Mouse (Mus musculus) small intestine, adult 2 months (tissue): ENCODE results near the gene Olfr172. TPM values are rescaled to one million over a fixed set of nuclear protein-coding genes. Genes with fewer than 3 reads are reported as not detected.

Source experiments
- H3K27ac ChIP-seq: fragments of 200-500 bp; 2 replicates; pipeline ENCODE4 v1.5.1; 2012; ENCODE audit warnings: low read depth, low read length, control low read depth, inconsistent platforms; ENCODE audit not compliant: insufficient read depth
- H3K27me3 ChIP-seq: fragments of 200-500 bp; 2 replicates; pipeline ENCODE4 v1.6.1; 2012; ENCODE audit warnings: mild to moderate bottlenecking, moderate library complexity, low read length, inconsistent platforms; ENCODE audit not compliant: control insufficient read depth, insufficient read depth
- H3K36me3 ChIP-seq: fragments of 200-500 bp; 2 replicates; pipeline ENCODE4 v1.6.1; 2012; ENCODE audit warnings: mild to moderate bottlenecking, low read length, control low read depth, inconsistent platforms; ENCODE audit not compliant: control insufficient read depth, insufficient read depth
- H3K4me1 ChIP-seq: fragments of 200-500 bp; 2 replicates; pipeline ENCODE4 v1.6.1; 2012; ENCODE audit warnings: low read length, inconsistent platforms, mixed read lengths; ENCODE audit not compliant: control insufficient read depth, insufficient read depth, insufficient read length
- H3K4me3 ChIP-seq: fragments of 200-500 bp; 2 replicates; pipeline ENCODE4 v1.5.1; 2012; ENCODE audit warnings: low read depth, mild to moderate bottlenecking, control low read depth, inconsistent platforms, low read length, moderate library complexity
- CTCF ChIP-seq: fragments of 200-500 bp; IDR thresholded peaks from 2 replicates; pipeline ENCODE4 v1.5.1; 2012; ENCODE audit warnings: low read depth, mild to moderate bottlenecking, control low read depth, inconsistent platforms, low read length, moderate library complexity, mixed read lengths; ENCODE audit not compliant: insufficient replicate concordance, insufficient read length; ENCODE audit errors: extremely low read depth
- POLR2A ChIP-seq: fragments of 200-500 bp; IDR thresholded peaks from 2 replicates; pipeline ENCODE4 v1.6.1; 2012; ENCODE audit warnings: low read depth, mild to moderate bottlenecking, control low read depth, inconsistent platforms, low read length, moderate library complexity
- WGBS: fragments of 180-500 bp; shearing (Covaris S2); methylation state at CpG from one replicate; pipeline ENCODE4 v1.1.7; 2018; 5-methylcytosine and 5-hydroxymethylcytosine counted together
- polyA plus RNA-seq: library from polyadenylated mRNA; depleted of rRNA; stranded (reverse); fragments of >200 nt; gene quantifications from 2 replicates; pipeline ENCODE4 v1.2.3, GENCODE M21; 2012; rRNA removed

Gene Olfr172
- polyA plus RNA-seq, 1 experiment = not detected

DNA sequence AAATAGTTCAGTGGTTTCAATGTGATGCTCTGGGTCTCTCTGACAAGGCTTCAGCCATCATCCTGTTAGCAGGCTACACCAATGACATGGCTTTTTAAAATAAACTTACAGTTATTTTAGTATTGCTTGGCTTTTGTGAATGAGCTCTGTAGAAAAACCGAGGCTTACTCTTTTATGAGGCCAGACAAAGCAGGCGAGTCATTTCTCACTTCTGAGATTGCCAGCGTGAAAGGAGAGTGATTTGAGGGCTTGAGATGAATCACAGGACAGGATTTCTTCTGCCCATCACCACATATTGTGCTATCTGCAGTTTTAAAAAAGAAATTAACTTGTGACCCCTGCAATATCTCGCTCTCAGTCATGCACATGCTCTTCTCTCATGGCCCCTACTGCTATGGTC lies 48.0 kb downstream of the Olfr172 start:
- TF ChIP-seq CTCF = no peak
- TF ChIP-seq POLR2A = no peak
- no peaks in the 10 kb centered on the region for H3K4me1 ChIP-seq
- WGBS = 72% methylated on average over 4 of the region's 4 CpGs
- no peak overlapping the region for H3K27ac ChIP-seq
- no peaks in the 10 kb centered on the region for H3K36me3 ChIP-seq
- H3K27me3 ChIP-seq = no peaks in the 10 kb centered on the region
- H3K4me3 ChIP-seq = no peak overlapping the region

DNA sequence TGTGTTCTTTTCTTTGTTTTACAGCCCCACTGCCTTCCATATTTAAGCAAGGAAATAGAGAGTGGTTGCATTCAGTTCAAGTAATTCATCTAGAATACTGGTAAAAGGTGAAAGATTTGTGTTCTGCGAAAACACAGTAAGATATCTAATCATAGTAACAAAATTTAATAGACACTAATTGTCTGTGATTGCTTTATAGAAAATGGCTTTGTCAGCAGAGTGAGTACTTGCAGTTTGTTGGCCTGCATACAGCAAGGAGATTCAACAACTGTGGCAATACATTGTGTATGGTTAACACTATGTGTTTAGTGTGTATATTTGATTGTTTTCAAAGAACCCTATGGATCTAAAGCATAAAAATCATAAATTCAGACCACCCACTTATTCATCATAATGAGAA lies 49.8 kb downstream of the Olfr172 start:
- H3K27me3 ChIP-seq = no peaks in the 10 kb centered on the region
- WGBS = 57% methylated on average over 1 of the region's 1 CpGs
- no peak for TF ChIP-seq CTCF
- no peak for TF ChIP-seq POLR2A

DNA sequence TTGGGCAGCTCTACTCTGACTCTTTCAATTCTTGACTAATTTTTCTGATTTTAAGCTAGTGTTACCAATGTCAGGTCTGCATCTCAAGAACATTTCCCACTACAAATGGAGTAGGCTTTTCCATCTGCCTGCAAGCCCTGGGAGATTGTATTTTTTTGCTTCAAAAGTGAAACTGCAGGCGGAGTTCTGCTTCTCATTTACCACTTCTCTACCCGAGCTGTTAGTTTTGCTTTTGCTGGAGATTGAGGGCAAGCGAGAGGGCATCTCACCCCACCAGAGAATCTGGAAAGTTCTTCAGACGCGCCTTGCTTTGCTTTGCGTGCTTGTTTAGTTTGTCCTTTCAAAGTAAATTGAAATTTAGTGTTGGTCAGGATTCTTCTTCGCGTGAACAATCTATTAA lies 50.8 kb downstream of the Olfr172 start:
- WGBS = 29% methylated on average over 8 of the region's 8 CpGs

More for the DNA sequence above, 49.8 kb downstream of the Olfr172 start:
- H3K27ac ChIP-seq = no peak overlapping the region
- H3K36me3 ChIP-seq = no peaks in the 10 kb centered on the region
- H3K4me1 ChIP-seq = peaks cover 7% of the 10 kb centered on the region; the same call in 1 of the 2 replicates
- no peak overlapping the region for H3K4me3 ChIP-seq

More for the DNA sequence above, 50.8 kb downstream of the Olfr172 start:
- Histone ChIP-seq H3K36me3 (no peaks in the 10 kb centered on the region), H3K4me3 (peak overlapping the region; percentile 28; the same call in 1 of the 2 replicates), H3K27me3 (no peaks in the 10 kb centered on the region), H3K4me1 (peaks cover 12% of the 10 kb centered on the region; the same call in 1 of the 2 replicates), H3K27ac (peak overlapping the region; percentile 26; the same call in 1 of the 2 replicates)
- TF ChIP-seq CTCF (no peak), POLR2A (no peak)

Other genes starting within 250 kb of the Olfr172 start
- 11.1 and 18.6 TPM in 2 replicates for gene St3gal6, start 238.9 kb downstream of the Olfr172 start, polyA plus RNA-seq
- not detected in 2 replicates for gene Gm813, start 146.2 kb downstream of the Olfr172 start, polyA plus RNA-seq
- gene E330017A01Rik, start 124.4 kb downstream of the Olfr172 start, polyA plus RNA-seq = not detected in 2 replicates
- 10.5 and 12.0 TPM in 2 replicates for gene Cpox, start 92.9 kb downstream of the Olfr172 start, polyA plus RNA-seq
- 0.10 TPM in 1 of 2 replicates, not detected in the other for gene Gpr15, start 44.1 kb downstream of the Olfr172 start, polyA plus RNA-seq
- gene Cldnd1, start 35.3 kb downstream of the Olfr172 start, polyA plus RNA-seq = 28.0 and 43.0 TPM in 2 replicates
- not detected in 2 replicates for gene Olfr173, start 37.1 kb upstream of the Olfr172 start, polyA plus RNA-seq
- not detected in 2 replicates for gene Olfr175-ps1, start 63.6 kb upstream of the Olfr172 start, polyA plus RNA-seq
- gene Olfr177, start 111.6 kb upstream of the Olfr172 start, polyA plus RNA-seq = not detected in 2 replicates
- not detected in 2 replicates for gene Olfr178, start 128.9 kb upstream of the Olfr172 start, polyA plus RNA-seq
- gene Olfr181, start 165.6 kb upstream of the Olfr172 start, polyA plus RNA-seq = not detected in 2 replicates
- not detected in 2 replicates for gene Olfr180, start 166.2 kb upstream of the Olfr172 start, polyA plus RNA-seq
- not detected in 2 replicates for gene Olfr183, start 232.2 kb upstream of the Olfr172 start, polyA plus RNA-seq